Mouse (Mus musculus) activated CD4-positive, CD25-positive, alpha-beta regulatory T cell, adult 4 months (primary cell): ENCODE results near the gene Gm49450. TPM values are rescaled to one million over a fixed set of nuclear protein-coding genes. Genes with fewer than 3 reads are reported as not detected.
A peak's percentile ranks its signal among the peaks of the same experiment; 100 is the strongest.
"Not testable (repeated sequence)": the region's sequence is repeated elsewhere in the genome, so short reads cannot be mapped to it uniquely, and the experiment has no call there.

Experiments used
- ATAC-seq: one replicate; pipeline ENCODE4 v1.8.0; 2017
- polyA plus RNA-seq, 2 experiments: library from polyadenylated mRNA; unstranded; fragments of 100-300 nt; shearing (Covaris generic); gene quantifications; one replicate each; pipeline ENCODE4 v1.2.1; 2017

Gene Gm49450
- polyA plus RNA-seq, 2 experiments from 2014 or later, result not detected

DNA sequence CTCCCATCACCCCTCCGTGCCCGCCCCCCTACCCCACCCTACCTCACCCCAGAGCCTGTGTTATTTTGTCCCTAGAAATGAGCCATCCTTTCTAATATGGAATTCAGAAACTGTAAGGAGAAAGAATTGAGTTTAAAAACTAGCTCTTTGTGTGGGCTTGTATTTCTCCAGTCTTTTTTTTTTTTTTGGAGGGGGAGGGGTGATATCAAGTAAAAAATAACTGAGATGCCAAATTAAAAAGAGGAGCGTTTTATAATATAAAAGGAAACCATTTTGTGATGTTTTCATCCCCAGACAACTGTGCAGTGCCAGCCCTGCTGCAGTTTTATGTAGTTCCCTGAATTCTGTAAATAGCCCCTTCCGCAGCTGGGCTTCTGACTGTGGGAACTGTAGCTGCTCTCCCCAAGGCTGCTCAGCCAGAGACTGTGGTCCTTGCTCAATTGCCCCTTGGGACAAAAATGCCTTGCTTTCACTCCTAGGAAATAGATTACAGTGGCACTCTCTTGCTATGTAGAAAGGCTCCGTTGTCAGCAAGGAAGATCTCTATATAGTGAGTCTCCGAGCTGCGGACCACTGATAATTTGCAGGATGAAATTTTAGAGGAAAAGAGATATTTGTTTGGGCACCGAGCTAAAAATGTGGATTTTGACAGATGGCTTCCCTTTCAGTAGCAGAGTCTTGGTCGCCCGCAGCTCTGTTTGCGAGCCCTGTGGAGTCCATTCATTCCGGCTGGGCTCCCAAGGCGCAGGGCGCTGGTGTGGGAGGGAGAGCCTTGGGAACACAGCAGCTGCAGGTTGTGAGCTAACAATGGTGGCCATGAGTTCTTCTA lies 1.3 kb upstream of the Gm49450 start:
- no peak for ATAC-seq

DNA sequence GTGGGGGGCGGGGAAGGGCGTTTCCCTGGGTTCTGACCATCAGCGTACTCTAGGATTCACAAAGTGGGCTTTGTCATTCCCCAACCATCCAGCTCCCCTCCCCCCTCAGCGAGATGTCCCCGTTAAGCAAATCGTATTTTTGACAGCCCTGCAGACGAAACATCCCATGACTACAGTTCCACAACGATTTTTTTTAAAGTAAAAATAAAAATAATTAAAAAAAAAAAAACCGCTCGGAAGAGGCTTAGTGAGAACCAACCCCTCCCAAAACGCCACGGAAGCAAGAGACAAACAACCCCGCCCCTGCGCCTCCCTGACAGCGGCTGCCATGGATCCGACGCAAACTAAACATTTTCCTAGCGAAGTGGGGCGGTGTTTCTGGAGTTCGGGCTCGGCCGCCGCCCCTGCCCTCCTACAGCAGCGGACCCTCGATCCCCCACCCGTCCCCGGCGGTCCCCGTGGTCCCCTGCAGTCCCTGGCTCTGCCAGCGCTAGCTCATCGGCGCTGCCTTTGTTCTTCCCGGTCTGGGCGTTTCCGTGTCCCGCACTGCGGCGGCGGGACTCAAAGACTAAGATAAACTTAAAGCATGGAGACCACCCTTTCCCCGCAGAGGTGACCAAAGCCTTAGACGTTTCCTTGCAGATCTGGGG lies 475 bp downstream of the Gm49450 start:
- peak; percentile 43 for ATAC-seq

DNA sequence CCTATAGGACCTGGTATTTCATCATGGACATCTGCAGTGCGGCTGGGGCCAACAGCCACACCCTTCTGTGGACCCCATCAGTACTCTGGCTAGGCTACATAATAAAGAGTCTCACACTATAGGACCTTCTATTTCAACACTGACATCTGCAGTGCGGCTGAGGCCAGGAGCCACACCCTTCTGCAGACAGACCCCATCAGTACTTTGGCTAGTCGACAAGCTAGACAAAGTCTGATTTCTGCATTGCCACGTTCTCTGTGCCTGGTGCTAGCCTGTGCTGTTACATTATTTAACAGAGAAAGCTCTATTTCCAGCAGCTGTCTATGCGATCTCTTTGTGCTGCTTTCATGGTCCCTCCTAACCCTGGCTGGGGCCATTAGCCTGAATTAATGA lies 1.3 kb downstream of the Gm49450 start:
- ATAC-seq, result no peak

DNA sequence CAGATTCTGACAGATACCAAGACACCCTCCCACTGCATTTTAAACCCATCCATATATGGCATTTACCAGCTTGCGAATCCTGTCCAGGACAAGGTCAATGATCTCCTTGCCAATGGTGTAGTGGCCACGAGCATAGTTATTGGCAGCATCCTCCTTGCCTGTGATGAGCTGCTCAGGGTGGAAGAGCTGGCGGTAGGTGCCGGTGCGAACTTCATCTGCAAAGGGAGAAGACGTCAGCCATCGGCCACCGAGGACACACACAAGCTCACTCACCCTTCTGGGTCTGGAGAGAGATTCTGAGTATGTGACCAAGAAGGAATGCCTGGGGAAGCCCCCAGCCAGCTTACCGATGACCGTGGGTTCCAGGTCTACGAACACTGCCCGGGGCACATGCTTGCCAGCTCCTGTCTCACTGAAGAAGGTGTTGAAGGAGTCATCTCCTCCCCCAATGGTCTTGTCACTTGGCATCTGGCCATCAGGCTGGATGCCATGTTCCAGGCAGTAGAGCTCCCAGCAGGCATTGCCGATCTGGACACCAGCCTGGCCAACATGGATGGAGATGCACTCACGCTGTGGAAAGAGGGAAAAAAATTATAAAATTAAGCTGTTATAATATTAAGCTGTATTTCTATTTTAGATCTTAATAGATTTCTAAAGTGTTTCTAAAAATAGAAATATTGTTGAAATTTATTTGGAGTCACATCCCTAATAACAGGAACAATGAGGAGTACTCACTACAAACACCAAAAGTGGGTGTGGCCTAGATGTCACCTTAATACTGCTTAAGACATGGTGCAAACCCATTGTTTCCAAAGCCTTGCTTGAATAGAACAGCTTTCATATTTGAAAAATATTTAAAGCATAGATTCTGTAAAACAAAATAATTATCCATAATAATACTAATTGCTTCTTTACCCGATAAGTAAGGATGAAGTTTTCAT lies 2.0 kb downstream of the Gm49450 start:
- ATAC-seq, result not testable (repeated sequence)

DNA sequence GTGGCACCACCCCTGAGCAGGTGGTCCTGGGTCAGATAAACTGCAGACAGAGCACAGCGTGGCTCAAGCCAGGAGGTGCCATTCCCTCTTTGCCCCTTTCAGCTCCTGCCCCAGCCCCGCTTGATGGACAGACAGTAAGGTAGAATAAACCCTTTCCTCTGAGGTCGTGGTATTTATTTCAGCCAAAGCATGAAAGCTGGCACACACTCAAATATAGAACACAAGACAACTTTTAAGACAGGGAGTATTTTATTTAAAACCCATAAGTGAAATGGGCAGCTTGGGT lies 3.8 kb downstream of the Gm49450 start:
- no peak for ATAC-seq

DNA sequence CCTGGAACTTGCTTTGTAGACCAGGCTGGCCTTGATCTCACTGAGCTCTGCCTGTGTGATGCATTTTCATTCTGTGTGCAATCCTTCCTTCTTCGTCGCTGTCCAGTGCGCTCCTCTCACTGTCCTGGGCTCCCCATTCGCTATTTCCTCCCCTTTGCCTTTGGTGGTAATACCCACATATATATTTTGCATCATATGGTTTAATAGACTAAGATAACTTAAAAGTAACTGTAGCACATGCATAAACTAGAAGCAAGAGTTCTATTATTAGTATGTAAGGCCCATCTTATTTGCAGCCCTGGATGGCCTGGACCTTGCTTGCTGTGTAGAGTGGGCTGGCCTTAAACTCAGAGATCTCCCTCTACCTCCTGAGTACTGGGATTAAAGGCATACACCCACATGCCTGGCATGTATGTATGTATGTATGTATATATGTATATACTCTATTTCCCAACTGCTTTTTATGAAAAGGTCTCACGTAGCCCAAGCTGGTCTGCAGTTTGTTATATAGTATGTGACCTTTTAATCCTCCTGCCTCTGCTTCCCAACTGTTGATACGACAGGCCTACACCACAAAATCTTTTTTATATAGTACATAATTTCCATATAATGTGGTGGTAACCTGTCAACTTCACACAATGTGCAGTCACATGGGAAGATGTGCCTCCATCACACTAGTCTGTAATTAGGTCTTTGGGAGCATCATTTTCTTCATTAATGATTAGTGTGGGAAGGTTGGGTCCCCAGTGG lies 4.3 kb downstream of the Gm49450 start:
- ATAC-seq, result no peak

DNA sequence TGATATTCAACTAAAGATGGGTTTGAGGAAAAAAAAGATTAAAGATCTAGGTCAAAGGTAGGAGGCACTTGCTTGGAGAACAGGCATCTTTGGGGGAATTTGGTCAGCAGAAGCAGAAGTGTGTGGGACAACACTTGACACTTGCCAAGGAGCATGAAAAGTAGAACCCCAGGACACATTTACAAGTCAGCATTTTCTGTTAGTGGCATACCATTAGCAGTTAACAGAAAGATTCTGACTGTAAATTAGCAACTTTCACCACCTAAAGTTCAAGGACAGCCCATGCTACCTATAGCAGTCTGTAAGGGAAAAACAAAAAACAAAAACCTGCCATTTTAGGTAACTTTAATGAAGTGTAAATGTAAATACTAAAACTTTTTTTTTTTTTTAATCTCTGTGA lies 5.0 kb downstream of the Gm49450 start:
- ATAC-seq, result no peak

DNA sequence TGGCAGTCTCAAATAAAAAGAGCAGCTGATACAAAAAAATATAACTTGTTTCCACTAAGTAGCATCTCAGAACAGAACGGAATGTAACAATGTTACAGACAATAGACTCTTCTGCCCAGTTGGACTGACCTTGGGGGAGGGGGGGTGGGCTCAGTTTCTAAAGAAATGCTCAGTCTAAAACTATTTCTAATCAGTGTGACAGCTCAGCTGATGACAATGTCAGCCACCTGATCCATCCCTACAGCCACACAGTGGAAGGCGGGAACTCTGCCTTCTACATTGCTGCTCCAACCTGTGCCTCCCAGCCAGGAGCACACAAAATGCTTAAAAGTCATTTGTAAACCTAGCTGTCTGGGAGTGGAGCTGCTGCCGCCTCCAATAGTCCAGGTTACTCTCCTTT lies 5.5 kb downstream of the Gm49450 start:
- no peak for ATAC-seq

DNA sequence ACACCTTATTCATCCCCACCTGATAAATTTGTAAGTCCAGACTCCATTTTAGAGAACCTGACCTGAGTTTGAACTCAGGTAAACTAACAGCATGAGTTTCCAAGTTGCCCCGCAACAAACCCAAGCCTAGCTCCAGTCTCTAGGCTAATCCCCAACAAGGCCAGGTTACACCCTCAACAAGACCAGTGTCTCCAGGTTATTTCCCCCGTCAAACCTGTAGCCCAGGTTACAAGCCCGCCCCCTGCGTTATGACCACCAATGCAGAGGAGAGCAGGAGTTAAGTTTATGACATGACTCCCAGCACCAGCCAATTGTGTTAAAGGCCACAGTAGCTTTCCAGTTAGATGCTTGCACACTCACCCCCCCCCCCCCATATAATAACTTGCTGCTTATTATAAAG lies 10.2 kb downstream of the Gm49450 start:
- ATAC-seq, result no peak

DNA sequence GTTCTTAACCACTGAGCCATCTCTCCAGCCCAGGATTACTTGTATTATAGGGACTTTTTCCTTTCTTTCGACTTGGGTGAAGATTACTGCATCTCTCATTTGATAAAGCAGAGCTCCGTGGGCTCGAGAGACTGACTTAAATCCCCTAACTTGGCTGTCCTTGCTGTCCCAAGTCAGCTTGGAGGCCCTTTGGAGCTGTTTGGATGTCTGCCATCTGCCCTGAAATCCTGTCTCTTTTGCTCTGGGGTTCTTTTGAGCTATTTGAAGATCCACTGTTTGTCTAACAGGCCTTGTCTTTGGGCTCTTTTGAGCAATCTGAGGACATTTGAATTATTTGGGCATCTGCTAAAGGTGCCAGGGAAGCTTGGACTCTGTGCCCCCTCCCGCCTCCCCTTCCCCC lies 11.3 kb downstream of the Gm49450 start:
- ATAC-seq, result no peak

DNA sequence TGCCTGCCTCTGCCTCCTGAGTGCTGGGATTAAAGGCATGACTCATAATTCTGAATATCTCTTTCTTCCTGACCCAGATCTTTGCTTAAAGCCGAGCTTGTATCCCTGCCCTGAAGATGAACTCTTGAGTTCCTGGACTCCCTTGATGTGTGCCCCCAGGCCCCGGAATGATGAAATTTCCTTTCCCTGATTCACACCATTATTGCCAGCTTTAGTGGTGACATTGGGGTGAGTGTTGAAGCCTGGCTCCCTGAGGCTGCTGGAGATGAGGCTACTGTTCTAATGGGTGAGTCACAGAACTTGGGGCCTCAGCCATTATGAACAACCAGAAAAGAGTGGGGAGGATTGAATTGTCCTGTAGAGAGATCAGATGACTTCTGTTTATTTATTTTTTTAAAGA lies 11.8 kb downstream of the Gm49450 start:
- no peak for ATAC-seq

DNA sequence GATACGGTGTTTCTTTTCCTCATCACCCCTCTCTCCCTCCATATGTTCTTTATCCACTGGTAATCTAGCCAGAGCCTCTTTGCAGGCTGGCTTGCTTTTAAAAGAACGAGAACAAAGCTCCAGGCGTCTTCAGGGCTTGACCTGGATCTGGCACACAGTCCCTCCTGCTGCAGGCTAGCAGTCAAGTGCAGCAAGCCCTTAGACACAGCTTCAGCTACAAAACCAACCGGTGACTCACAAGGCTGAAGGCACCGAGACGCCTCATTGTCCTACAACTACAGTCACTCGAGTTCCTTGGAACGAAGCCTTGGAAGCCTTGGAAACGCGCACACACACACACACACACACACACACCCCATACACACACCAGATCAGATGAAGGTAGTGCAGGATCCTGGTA lies 12.5 kb downstream of the Gm49450 start:
- ATAC-seq, result no peak

DNA sequence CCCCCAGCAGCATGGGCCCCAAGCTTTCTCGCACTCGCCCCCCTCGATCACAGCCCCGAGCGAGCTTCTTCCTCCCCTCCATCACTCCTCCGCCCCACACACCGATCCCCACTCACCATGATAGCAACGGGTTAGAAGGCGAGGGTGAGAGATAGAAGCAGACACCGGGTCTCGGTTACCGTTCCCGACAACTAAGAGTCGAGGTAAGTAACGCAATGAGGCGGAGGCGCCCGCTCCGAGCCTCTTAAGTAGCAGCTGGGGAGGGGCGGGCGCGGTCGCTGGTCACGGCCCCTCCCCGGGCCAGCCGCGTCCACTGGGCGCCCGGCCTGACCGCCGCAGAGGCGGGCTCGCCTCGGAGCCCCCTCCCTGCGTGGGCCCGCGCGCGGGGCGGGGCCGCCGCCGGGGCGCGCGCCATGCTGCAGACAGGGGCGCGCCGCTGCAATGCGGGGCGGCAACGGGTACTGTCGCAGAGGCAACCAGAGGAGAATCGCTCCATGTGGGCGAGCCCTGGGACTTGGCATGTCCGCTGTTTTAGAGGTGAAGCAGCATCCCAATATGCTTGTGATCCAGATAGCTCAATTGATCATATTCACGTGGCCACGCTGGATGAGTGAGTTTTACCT lies 19.0 kb downstream of the Gm49450 start, which contains the start of gene Tuba1b:
Tuba1b (minus strand) TSS at position 349 of the 623 bp plus-strand sequence.
- peak; percentile 78 for ATAC-seq

DNA sequence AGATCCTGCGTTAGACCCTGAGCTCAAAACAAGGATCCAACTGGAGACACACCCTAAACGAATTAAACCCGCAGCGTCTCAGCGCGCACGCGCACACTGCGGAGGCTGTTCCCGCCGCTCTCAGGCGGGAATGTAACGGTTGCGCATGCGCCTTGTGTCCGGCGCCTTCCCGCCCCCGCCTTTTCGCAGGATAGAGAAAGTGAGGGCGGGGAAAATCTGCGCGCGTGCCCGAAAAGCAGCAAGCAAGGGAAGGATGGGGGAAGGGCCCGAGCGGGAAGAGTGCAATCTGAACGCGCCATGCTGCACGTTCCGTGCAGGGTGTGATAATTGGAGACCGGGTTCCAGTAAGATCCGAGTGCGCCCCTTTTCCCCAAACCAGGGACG lies 19.5 kb downstream of the Gm49450 start:
- ATAC-seq, result peak; percentile 58

DNA sequence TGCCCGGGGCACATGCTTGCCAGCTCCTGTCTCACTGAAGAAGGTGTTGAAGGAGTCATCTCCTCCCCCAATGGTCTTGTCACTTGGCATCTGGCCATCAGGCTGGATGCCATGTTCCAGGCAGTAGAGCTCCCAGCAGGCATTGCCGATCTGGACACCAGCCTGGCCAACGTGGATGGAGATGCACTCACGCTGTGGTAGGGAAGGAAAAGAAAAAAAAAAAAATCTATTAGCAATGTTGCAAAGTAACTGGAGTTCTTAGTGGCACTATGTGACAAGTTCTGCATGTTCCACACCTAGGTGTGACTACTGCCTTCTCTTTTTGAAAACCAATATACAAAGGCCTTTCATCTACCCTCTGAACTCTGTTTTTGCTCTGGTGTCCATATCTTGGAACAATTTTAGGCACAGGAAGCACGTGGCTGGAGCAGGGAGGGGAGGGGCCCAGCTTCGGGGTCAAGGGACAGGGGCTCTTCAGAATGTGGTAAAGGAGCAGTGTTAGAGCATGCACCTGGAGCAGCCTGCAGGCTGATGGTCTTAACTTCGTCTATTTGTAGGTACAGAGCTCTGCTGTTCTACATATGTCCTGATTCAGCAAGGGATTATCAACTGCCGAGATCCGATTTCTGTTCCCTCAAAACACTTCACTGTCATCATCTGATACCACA lies 20.2 kb downstream of the Gm49450 start:
- not testable (repeated sequence) for ATAC-seq

DNA sequence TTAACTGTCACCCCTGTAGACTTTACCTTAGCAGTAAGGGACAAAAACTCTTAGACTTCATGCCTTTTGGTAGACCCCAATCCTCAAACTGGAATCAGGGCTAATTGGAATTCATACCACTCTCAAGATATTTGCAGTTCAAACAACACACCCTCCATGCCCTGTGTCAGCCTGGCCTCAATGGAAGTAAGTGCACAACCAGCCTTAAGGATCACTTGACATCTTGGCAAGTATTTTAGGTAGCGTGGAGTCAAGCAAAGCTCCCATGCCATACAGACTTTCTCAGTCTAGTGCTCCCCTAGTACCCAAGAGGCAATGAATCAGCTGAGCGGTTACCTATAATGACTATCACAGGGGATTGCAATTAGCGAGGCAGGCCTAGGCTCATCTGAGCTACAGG lies 22.4 kb downstream of the Gm49450 start:
- ATAC-seq, result no peak

DNA sequence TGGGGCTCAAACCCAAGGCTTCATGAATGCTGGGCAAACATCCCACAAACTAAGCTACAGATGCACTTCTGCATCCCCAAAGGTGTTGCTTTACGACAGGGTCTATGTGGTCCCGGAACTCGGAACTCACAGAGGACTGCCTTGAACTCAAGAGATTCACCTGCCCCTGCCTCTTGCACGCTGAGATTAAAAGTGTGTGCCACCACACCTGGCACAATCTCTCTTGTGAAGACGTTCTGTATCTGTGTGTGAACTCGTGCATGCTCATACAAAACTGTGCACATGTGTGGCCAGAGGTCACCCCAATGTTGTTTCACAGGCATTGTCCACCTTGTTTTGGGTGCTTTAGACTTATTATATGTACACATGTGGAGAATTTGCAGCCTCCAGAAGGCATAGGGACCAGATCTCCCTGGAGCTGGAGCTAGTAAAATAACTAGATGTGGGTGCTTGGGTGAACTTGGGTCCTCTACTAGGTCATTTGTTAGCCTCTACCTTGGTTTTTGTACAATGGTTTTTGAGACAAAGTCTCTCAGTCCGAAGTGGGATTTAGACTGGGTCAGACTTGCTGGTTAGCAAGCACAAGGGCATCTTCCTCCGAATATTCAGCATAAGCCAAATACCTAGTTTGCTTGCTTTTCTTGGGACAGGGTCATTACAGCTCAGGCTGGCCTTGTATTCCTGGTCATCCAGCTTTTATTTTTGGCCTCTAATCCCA lies 23.2 kb downstream of the Gm49450 start:
- no peak for ATAC-seq

DNA sequence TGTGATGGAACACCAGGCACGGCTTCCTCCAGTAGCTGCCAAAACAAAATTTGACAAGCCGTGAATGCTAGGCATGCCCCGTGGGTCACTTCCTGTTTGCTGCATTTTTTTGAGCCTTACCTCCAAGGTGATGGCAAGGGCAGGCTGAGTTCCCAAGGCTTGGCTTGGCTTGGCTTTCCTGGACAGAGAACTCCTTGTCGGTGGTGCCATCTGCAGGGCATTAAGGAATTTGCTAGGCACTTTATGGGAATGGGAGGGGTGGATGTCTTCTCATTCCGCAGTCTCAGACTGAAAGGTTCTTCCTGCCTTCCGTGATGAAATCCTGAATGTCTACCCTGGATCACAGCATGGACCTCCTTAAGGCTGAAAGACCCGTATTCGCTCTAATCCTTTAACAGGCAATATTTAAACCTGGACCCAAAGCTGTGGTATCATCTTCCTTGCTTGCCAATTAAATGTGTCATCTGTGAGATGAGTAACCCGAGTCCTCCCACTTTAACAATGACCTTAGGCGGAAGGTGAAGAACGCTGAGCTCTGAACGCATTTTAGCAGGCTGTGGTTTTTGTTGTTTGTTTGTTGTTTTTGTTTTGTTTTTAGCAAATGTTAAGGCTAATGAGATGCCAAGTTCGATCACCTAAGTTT lies 24.6 kb downstream of the Gm49450 start:
- peak; percentile 31 for ATAC-seq

DNA sequence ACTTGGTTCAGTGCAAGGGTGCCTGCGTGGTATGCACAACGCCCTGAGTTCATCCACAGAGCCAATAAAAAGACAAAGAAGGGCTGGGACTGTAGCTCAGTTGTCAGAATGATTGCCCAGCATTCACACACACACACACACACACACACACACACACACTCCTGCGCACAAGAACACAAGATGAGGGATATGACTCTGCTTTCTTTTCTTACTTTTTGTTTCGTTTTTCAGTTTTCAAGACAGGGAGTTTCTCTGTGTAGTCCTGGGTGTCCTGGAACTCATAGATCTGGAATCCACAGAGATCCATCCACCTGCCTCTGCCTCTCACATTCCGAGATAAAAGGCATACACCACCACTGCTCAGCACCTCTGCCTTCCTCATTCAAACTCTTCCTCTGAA lies 25.8 kb downstream of the Gm49450 start:
- ATAC-seq, result peak; percentile 84

DNA sequence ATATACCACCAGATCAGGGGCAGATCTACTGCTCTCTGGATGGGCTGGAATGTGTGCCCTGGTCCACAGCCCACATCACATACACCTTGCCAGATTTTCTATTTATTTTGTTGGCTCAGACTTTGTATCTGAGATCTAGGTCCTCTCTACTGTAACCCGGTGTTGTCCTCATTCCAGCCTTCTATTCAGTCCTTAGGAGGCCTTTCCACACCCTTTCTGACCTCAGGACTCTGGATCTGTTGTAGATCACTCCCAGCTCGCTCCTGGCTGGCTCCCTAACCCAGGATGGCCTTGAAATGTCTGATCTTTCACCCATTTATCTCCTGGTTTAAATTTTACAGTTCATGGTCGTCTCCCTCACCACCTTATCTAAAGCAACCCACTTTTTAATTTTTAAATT lies 28.7 kb downstream of the Gm49450 start:
- no peak for ATAC-seq
